Mouse (Mus musculus) bone marrow, adult 2 months (tissue): ENCODE measurements around the gene Hhipl1.

Source experiments
- CTCF ChIP-seq: fragments of 200-500 bp; IDR thresholded peaks from 2 replicates; pipeline ENCODE4 v1.5.1; 2011; ENCODE audit warnings: low read length, control low read depth; ENCODE audit not compliant: control insufficient read depth, insufficient read depth
- POLR2A ChIP-seq: fragments of 200-500 bp; IDR thresholded peaks from 2 replicates; pipeline ENCODE4 v1.6.1; 2011; ENCODE audit warnings: low read depth, mild to moderate bottlenecking, control low read depth, low read length, borderline replicate concordance; ENCODE audit not compliant: control insufficient read depth

DNA sequence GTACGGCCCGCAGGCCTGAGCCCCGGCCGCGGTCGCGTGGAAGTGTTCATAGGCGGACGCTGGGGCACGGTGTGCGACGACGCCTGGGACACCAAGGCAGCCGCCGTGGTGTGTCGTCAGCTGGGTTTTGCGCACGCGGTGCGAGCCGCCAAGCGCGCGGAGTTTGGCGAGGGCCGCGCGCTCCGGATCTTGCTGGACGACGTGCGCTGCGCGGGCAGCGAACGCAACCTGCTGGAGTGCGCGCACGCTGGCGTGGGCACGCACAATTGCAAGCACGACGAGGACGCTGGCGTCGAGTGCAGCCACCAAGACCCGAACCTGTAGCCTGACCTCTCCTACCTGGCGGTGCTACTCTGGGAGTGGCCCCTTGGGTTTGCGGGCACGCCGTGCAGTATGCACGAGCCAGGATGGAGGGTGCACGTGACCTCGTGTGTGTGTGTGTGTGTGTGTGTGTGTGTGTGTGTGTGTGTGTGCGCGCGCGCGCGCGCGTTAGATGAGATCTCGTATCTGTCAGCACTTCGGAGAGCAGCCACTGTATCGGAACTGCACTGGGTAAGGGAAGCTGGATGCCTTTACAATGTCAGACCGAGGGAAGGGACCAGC, 21.9 kb downstream of the Hhipl1 start:
- no peak for TF ChIP-seq POLR2A
- TF ChIP-seq CTCF, result no peak
